Mouse (Mus musculus) embryonic facial prominence, embryonic 12.5 days (tissue): ENCODE results near the gene Elavl2. TPM values are rescaled to one million over a fixed set of nuclear protein-coding genes. Genes with fewer than 3 reads are reported as not detected.

Experiments used
- ATAC-seq: fragments of 200-750 bp; cut with Nextera tagmentation; 2 replicates; pipeline ENCODE4 v1.8.0; 2017; ENCODE audit not compliant: insufficient number of reproducible peaks, insufficient read depth, low FRiP score, low TSS enrichment
- H3K27ac ChIP-seq: fragments of 300-500 bp; sonication (generic); 2 replicates; pipeline ENCODE4 v1.5.1; 2016; ENCODE audit warnings: mild to moderate bottlenecking
- H3K27me3 ChIP-seq: fragments of 300-500 bp; sonication (generic); 2 replicates; pipeline ENCODE4 v1.6.1; 2016; ENCODE audit warnings: mild to moderate bottlenecking, moderate library complexity
- H3K36me3 ChIP-seq: fragments of 300-500 bp; sonication (generic); 2 replicates; pipeline ENCODE4 v1.6.1; 2016; ENCODE audit warnings: mild to moderate bottlenecking
- H3K4me1 ChIP-seq: fragments of 300-500 bp; sonication (generic); 2 replicates; pipeline ENCODE4 v1.6.1; 2016
- H3K4me2 ChIP-seq: fragments of 300-500 bp; sonication (generic); replicated peaks from 2 replicates; pipeline ENCODE4 v1.6.1; 2016; ENCODE audit warnings: mild to moderate bottlenecking, moderate library complexity
- H3K4me3 ChIP-seq: fragments of 300-500 bp; sonication (generic); 2 replicates; pipeline ENCODE4 v1.5.1; 2016; ENCODE audit warnings: mild to moderate bottlenecking
- H3K9ac ChIP-seq: fragments of 300-500 bp; sonication (generic); 2 replicates; pipeline ENCODE4 v1.6.1; 2016; ENCODE audit warnings: mild to moderate bottlenecking, moderate library complexity
- H3K9me3 ChIP-seq: fragments of 300-500 bp; sonication (generic); 2 replicates; pipeline ENCODE4 v1.6.1; 2016; ENCODE audit warnings: mild to moderate bottlenecking, moderate library complexity
- WGBS: fragments of 180-500 bp; shearing (Covaris S2); methylation state at CpG from one replicate; pipeline ENCODE4 v1.1.7; 2016; 5-methylcytosine and 5-hydroxymethylcytosine counted together
- polyA plus RNA-seq: library from polyadenylated mRNA; unstranded; fragments of >200 nt; fragmentation: Nextera tagmentation; extraction: Ambion mirVana; gene quantifications from 2 replicates; pipeline ENCODE4 v1.2.1, GENCODE M21; 2016

Elavl2 gene
- polyA plus RNA-seq, 1 experiment from 2014 or later, result 12.5 TPM

- no peaks in the 10 kb centered on the region for H3K4me1 ChIP-seq
- WGBS, result 77% methylated on average over 4 of the region's 4 CpGs
- H3K9ac ChIP-seq, result no peak overlapping the region
- H3K27me3 ChIP-seq, result no peaks in the 10 kb centered on the region
- no peak overlapping the region for H3K4me2 ChIP-seq
- H3K27ac ChIP-seq, result no peak overlapping the region
- ATAC-seq, result no peak
- no peaks in the 10 kb centered on the region for H3K9me3 ChIP-seq
- no peak overlapping the region for H3K4me3 ChIP-seq
- H3K36me3 ChIP-seq, result no peaks in the 10 kb centered on the region
Measured at GRCm38 (mm10) chr4:91243896-91244295, 156.7 kb downstream of the Elavl2 start.

- Histone ChIP-seq H3K4me1 (0 out of 2 replicates have a peak, but pooled peaks cover 6% of the 10 kb centered on the region), H3K4me2 (no peak overlapping the region), H3K9ac (no peak overlapping the region), H3K27me3 (no peaks in the 10 kb centered on the region), H3K9me3 (no peaks in the 10 kb centered on the region), H3K36me3 (no peaks in the 10 kb centered on the region), H3K4me3 (no peak overlapping the region), H3K27ac (no peak overlapping the region)
- WGBS, result 85% methylated on average over 6 of the region's 6 CpGs
- ATAC-seq, result no peak
Measured at GRCm38 (mm10) chr4:91238739-91239485, 161.7 kb downstream of the Elavl2 start.

- no peaks in the 10 kb centered on the region for H3K36me3 ChIP-seq
- H3K27me3 ChIP-seq, result no peaks in the 10 kb centered on the region
- no peaks in the 10 kb centered on the region for H3K9me3 ChIP-seq
- H3K4me2 ChIP-seq, result no peak overlapping the region
- 19% methylated on average over 7 of the region's 7 CpGs for WGBS
- peak; percentile 68; the same call in 1 of the 2 replicates for ATAC-seq
- H3K4me1 ChIP-seq, result 0 out of 2 replicates have a peak, but pooled peaks cover 6% of the 10 kb centered on the region
- no peak overlapping the region for H3K4me3 ChIP-seq
- 0 out of 2 replicates have a peak overlapping the region, but pooled peaks have one; percentile 26 for H3K27ac ChIP-seq
- no peak overlapping the region for H3K9ac ChIP-seq
Measured at GRCm38 (mm10) chr4:91236976-91237375, 163.6 kb downstream of the Elavl2 start.

- H3K4me3 ChIP-seq, result no peak overlapping the region
- H3K27me3 ChIP-seq, result no peaks in the 10 kb centered on the region
- H3K9me3 ChIP-seq, result no peaks in the 10 kb centered on the region
- no peak overlapping the region for H3K4me2 ChIP-seq
- H3K27ac ChIP-seq, result no peak overlapping the region
- H3K36me3 ChIP-seq, result no peaks in the 10 kb centered on the region
- no peak overlapping the region for H3K9ac ChIP-seq
- WGBS, result 85% methylated on average over 6 of the region's 6 CpGs
- 0 out of 2 replicates have a peak, but pooled peaks cover 6% of the 10 kb centered on the region for H3K4me1 ChIP-seq
- ATAC-seq, result no peak
Measured at GRCm38 (mm10) chr4:91234941-91235340, 165.6 kb downstream of the Elavl2 start.

- Histone ChIP-seq H3K9me3 (no peaks in the 10 kb centered on the region), H3K4me1 (0 out of 2 replicates have a peak, but pooled peaks cover 6% of the 10 kb centered on the region), H3K4me2 (no peak overlapping the region), H3K27ac (no peak overlapping the region), H3K4me3 (no peak overlapping the region), H3K9ac (no peak overlapping the region), H3K36me3 (no peaks in the 10 kb centered on the region), H3K27me3 (no peaks in the 10 kb centered on the region)
- 87% methylated on average over 6 of the region's 6 CpGs for WGBS
- no peak for ATAC-seq
Measured at GRCm38 (mm10) chr4:91233599-91233998, 167.0 kb downstream of the Elavl2 start.

GRCm38 (mm10) chr4:91230439-91230863 lies 170.1 kb downstream of the Elavl2 start:
- H3K4me2 ChIP-seq, result no peak overlapping the region
- H3K9me3 ChIP-seq, result no peaks in the 10 kb centered on the region
- H3K36me3 ChIP-seq, result no peaks in the 10 kb centered on the region
- H3K4me1 ChIP-seq, result no peaks in the 10 kb centered on the region
- 52% methylated on average over 1 of the region's 1 CpGs for WGBS
- ATAC-seq, result no peak
- no peak overlapping the region for H3K9ac ChIP-seq
- no peaks in the 10 kb centered on the region for H3K27me3 ChIP-seq
- H3K4me3 ChIP-seq, result no peak overlapping the region
- no peak overlapping the region for H3K27ac ChIP-seq

GRCm38 (mm10) chr4:91228341-91228740 lies 172.2 kb downstream of the Elavl2 start:
- no peak overlapping the region for H3K27ac ChIP-seq
- no peaks in the 10 kb centered on the region for H3K27me3 ChIP-seq
- H3K4me2 ChIP-seq, result no peak overlapping the region
- no peak for ATAC-seq
- H3K9me3 ChIP-seq, result no peaks in the 10 kb centered on the region
- no peak overlapping the region for H3K9ac ChIP-seq
- H3K4me1 ChIP-seq, result no peaks in the 10 kb centered on the region
- H3K36me3 ChIP-seq, result no peaks in the 10 kb centered on the region
- WGBS, result 71% methylated on average over 3 of the region's 3 CpGs
- no peak overlapping the region for H3K4me3 ChIP-seq

- WGBS, result 82% methylated on average over 4 of the region's 4 CpGs
- no peak for ATAC-seq
Measured at GRCm38 (mm10) chr4:91223811-91224210, 176.8 kb downstream of the Elavl2 start.

GRCm38 (mm10) chr4:91219322-91219721 lies 181.3 kb downstream of the Elavl2 start:
- H3K27me3 ChIP-seq, result no peaks in the 10 kb centered on the region
- no peaks in the 10 kb centered on the region for H3K36me3 ChIP-seq
- no peaks in the 10 kb centered on the region for H3K9me3 ChIP-seq
- no peak overlapping the region for H3K9ac ChIP-seq
- H3K4me1 ChIP-seq, result no peaks in the 10 kb centered on the region
- H3K27ac ChIP-seq, result no peak overlapping the region
- WGBS, result 82% methylated on average over 3 of the region's 3 CpGs
- no peak overlapping the region for H3K4me2 ChIP-seq
- ATAC-seq, result no peak
- no peak overlapping the region for H3K4me3 ChIP-seq

More at GRCm38 (mm10) chr4:91223811-91224210, 176.8 kb downstream of the Elavl2 start:
- no peaks in the 10 kb centered on the region for H3K27me3 ChIP-seq
- H3K9ac ChIP-seq, result no peak overlapping the region
- H3K4me2 ChIP-seq, result no peak overlapping the region
- H3K9me3 ChIP-seq, result no peaks in the 10 kb centered on the region
- H3K4me3 ChIP-seq, result no peak overlapping the region
- no peaks in the 10 kb centered on the region for H3K4me1 ChIP-seq
- H3K27ac ChIP-seq, result no peak overlapping the region
- H3K36me3 ChIP-seq, result no peaks in the 10 kb centered on the region

- Histone ChIP-seq H3K4me2 (no peak overlapping the region), H3K9me3 (no peaks in the 10 kb centered on the region), H3K36me3 (no peaks in the 10 kb centered on the region), H3K27me3 (no peaks in the 10 kb centered on the region), H3K4me3 (no peak overlapping the region), H3K4me1 (no peaks in the 10 kb centered on the region), H3K27ac (no peak overlapping the region), H3K9ac (no peak overlapping the region)
- 74% methylated on average over 3 of the region's 3 CpGs for WGBS
- no peak for ATAC-seq
Measured at GRCm38 (mm10) chr4:91213917-91214316, 186.7 kb downstream of the Elavl2 start.

- Histone ChIP-seq H3K27ac (no peak overlapping the region), H3K4me1 (no peaks in the 10 kb centered on the region), H3K9me3 (no peaks in the 10 kb centered on the region), H3K4me3 (no peak overlapping the region), H3K9ac (no peak overlapping the region), H3K4me2 (no peak overlapping the region), H3K27me3 (no peaks in the 10 kb centered on the region), H3K36me3 (no peaks in the 10 kb centered on the region)
- 56% methylated on average over 6 of the region's 6 CpGs for WGBS
- no peak for ATAC-seq
Measured at GRCm38 (mm10) chr4:91208415-91209292, 191.9 kb downstream of the Elavl2 start.
